8 mouse cellular contexts compared by ENCODE assay signal in genomic region chr10:39646629-39647019, GRCm38 (mm10). TPM values are rescaled to one million over a fixed set of nuclear protein-coding genes. Genes with fewer than 3 reads are reported as not detected.
DNase-seq lines count a peak whose midpoint lies in the region; ATAC-seq and TF ChIP-seq lines count a peak whose summit lies in the region.

No protein-coding gene starts in this region.

- peaks cover 41% of the 10 kb centered on the region for H3K36me3 ChIP-seq in embryonic facial prominence, embryonic 13.5 days
- peaks cover 7% of the 10 kb centered on the region; the same call in 1 of the 2 replicates for H3K36me3 ChIP-seq in hindbrain, embryonic 15.5 days
- H3K36me3 ChIP-seq in liver, postnatal 0 days (replicated peaks; ENCODE audit: insufficient read depth, low read length), result peaks cover 5% of the 10 kb centered on the region; the same call in 1 of the 2 replicates
- peaks cover 19% of the 10 kb centered on the region for H3K36me3 ChIP-seq in stomach, embryonic 15.5 days

- H3K4me1 ChIP-seq in embryonic facial prominence, embryonic 13.5 days, result peaks cover 20% of the 10 kb centered on the region
- peaks cover 17% of the 10 kb centered on the region for H3K4me1 ChIP-seq in hindbrain, embryonic 15.5 days (replicated peaks)
- peaks cover 11% of the 10 kb centered on the region; the same call in 1 of the 2 replicates for H3K4me1 ChIP-seq in liver, postnatal 0 days (ENCODE audit: insufficient read depth)
- H3K4me1 ChIP-seq in stomach, embryonic 15.5 days, result peaks cover 16% of the 10 kb centered on the region; the same call in 1 of the 2 replicates

- 28% methylated on average over 14 of the region's 14 CpGs for WGBS in embryonic facial prominence, embryonic 13.5 days
- 38% methylated on average over 14 of the region's 14 CpGs for WGBS in hindbrain, embryonic 15.5 days
- WGBS in liver, postnatal 0 days (ENCODE audit: insufficient replicate concordance), result 47% methylated on average over 14 of the region's 14 CpGs
- 30% methylated on average over 14 of the region's 14 CpGs for WGBS in stomach, embryonic 15.5 days

- no peak for ATAC-seq in embryonic facial prominence, embryonic 13.5 days (ENCODE audit: insufficient number of reproducible peaks, insufficient read depth, low FRiP score, low TSS enrichment, low read depth)
- peak; percentile 45; the same call in 1 of the 2 replicates for ATAC-seq in hindbrain, embryonic 15.5 days (ENCODE audit: low FRiP score, low read depth)
- peak; percentile 45; the same call in 1 of the 2 replicates for ATAC-seq in liver, postnatal 0 days
- 0 out of 2 replicates have a peak, but pooled peaks have one; percentile 45 for ATAC-seq in stomach, embryonic 15.5 days (ENCODE audit: insufficient read depth, low FRiP score, low read depth)
- no peak for ATAC-seq in megakaryocyte, adult 5-6 weeks (ENCODE audit: poor library complexity, severe bottlenecking)

- H3K9me3 ChIP-seq in embryonic facial prominence, embryonic 13.5 days, result no peaks in the 10 kb centered on the region
- no peaks in the 10 kb centered on the region for H3K9me3 ChIP-seq in hindbrain, embryonic 15.5 days
- H3K9me3 ChIP-seq in liver, postnatal 0 days (ENCODE audit: low read length), result no peaks in the 10 kb centered on the region
- H3K9me3 ChIP-seq in stomach, embryonic 15.5 days, result no peaks in the 10 kb centered on the region

- H3K27ac ChIP-seq in embryonic facial prominence, embryonic 13.5 days, result peak overlapping the region; percentile 70
- peak overlapping the region; percentile 53 for H3K27ac ChIP-seq in hindbrain, embryonic 15.5 days (replicated peaks)
- H3K27ac ChIP-seq in liver, postnatal 0 days (ENCODE audit: low read depth), result no peak overlapping the region
- peak overlapping the region; percentile 78 for H3K27ac ChIP-seq in stomach, embryonic 15.5 days

- peak overlapping the region; percentile 17; the same call in 1 of the 2 replicates for H3K9ac ChIP-seq in embryonic facial prominence, embryonic 13.5 days
- 0 out of 2 replicates have a peak overlapping the region, but pooled peaks have one; percentile 16 for H3K9ac ChIP-seq in hindbrain, embryonic 15.5 days
- H3K9ac ChIP-seq in liver, postnatal 0 days (replicated peaks), result no peak overlapping the region
- H3K9ac ChIP-seq in stomach, embryonic 15.5 days, result no peak overlapping the region

- no peak for TF ChIP-seq CTCF in liver, postnatal 0 days (IDR thresholded peaks at IDR 0.05; ENCODE audit: low read depth)

- 0 out of 2 replicates have a peak, but pooled peaks have one; percentile 13 for TF ChIP-seq EP300 in liver, postnatal 0 days (IDR thresholded peaks at IDR 0.05; ENCODE audit: low read depth)

- peak; percentile 58 for DNase-seq in retina, postnatal 1 day
- DNase-seq in retina, embryonic 14.5 days (ENCODE audit: low spot score), result no peak
- DNase-seq in liver, postnatal 0 days, result peak; percentile 50
- no peak for DNase-seq in layer of hippocampus, adult 8-10 months (ENCODE audit: low spot score in 2 of 2)

- no peaks in the 10 kb centered on the region for H3K27me3 ChIP-seq in embryonic facial prominence, embryonic 13.5 days
- H3K27me3 ChIP-seq in hindbrain, embryonic 15.5 days, result no peaks in the 10 kb centered on the region
- no peaks in the 10 kb centered on the region for H3K27me3 ChIP-seq in liver, postnatal 0 days (ENCODE audit: insufficient read depth, low read length)
- no peaks in the 10 kb centered on the region for H3K27me3 ChIP-seq in stomach, embryonic 15.5 days (replicated peaks)

- peak overlapping the region; percentile 18; the same call in 1 of the 2 replicates for H3K4me2 ChIP-seq in embryonic facial prominence, embryonic 13.5 days
- 0 out of 2 replicates have a peak overlapping the region, but pooled peaks have one; percentile 16 for H3K4me2 ChIP-seq in hindbrain, embryonic 15.5 days
- H3K4me2 ChIP-seq in liver, postnatal 0 days (ENCODE audit: low read depth, low read length), result no peak overlapping the region
- no peak overlapping the region for H3K4me2 ChIP-seq in stomach, embryonic 15.5 days

- H3K4me3 ChIP-seq in embryonic facial prominence, embryonic 13.5 days, result no peak overlapping the region
- H3K4me3 ChIP-seq in hindbrain, embryonic 15.5 days, result no peak overlapping the region
- no peak overlapping the region for H3K4me3 ChIP-seq in liver, postnatal 0 days (ENCODE audit: low read depth, low read length)
- H3K4me3 ChIP-seq in stomach, embryonic 15.5 days (replicated peaks), result no peak overlapping the region

RNA-seq across cellular contexts. Expression of gene Traf3ip2, which starts 33.9 kb away (rescaled TPM):
- 15.8 and 18.1 TPM in 2 replicates for polyA plus RNA-seq in embryonic facial prominence, embryonic 13.5 days (2015; fragmentation: Nextera tagmentation; extraction: Ambion mirVana)
- polyA plus RNA-seq in hindbrain, embryonic 15.5 days (2015; fragmentation: Nextera tagmentation; extraction: Ambion mirVana), result 7.4 and 7.9 TPM in 2 replicates
- polyA plus RNA-seq in liver, postnatal 0 days (2015; fragmentation: Nextera tagmentation; extraction: Ambion mirVana), result 2.3 TPM in 2 replicates
- polyA plus RNA-seq in stomach, embryonic 15.5 days (2015; fragmentation: Nextera tagmentation; extraction: Ambion mirVana), result 29.0 and 29.6 TPM in 2 replicates
- 1 to 10 TPM; 1.1 to 5.0 (median 2.8) TPM for total RNA-seq in layer of hippocampus, adult 8-10 months (2022)
- 8.8 and 12.3 TPM in 2 replicates for total RNA-seq in megakaryocyte, adult 5-6 weeks (2015)
- total RNA-seq in megakaryocyte, adult 5-6 weeks (2017), result 1.7 and 2.9 TPM in 2 replicates

Comparison
In these comparisons a context has a peak if more than half of its experiments do, and no peak if none do; other contexts are left out.
1. DNase-seq: peak in retina, postnatal 1 day (single experiment) and liver, postnatal 0 days (single experiment); none in retina, embryonic 14.5 days (single experiment) and layer of hippocampus, adult 8-10 months (0 of 2).
2. ATAC-seq: peak in hindbrain, embryonic 15.5 days (single experiment), liver, postnatal 0 days (single experiment) and stomach, embryonic 15.5 days (single experiment); none in embryonic facial prominence, embryonic 13.5 days (single experiment) and megakaryocyte, adult 5-6 weeks (single experiment).
3. H3K4me2 ChIP-seq: peak in embryonic facial prominence, embryonic 13.5 days (single experiment) and hindbrain, embryonic 15.5 days (single experiment); none in liver, postnatal 0 days (single experiment) and stomach, embryonic 15.5 days (single experiment).
4. H3K9ac ChIP-seq: peak in embryonic facial prominence, embryonic 13.5 days (single experiment) and hindbrain, embryonic 15.5 days (single experiment); none in liver, postnatal 0 days (single experiment) and stomach, embryonic 15.5 days (single experiment).